Mouse (Mus musculus) right cerebral cortex, adult 18-20 months (tissue): Measurements from ENCODE around the gene Fam129a.

ENCODE experiments used
- DNase-seq: peaks from one replicate; pipeline ENCODE4 v3.0.0; 2022; ENCODE audit warnings: mixed read lengths

Fam129a gene

DNA sequence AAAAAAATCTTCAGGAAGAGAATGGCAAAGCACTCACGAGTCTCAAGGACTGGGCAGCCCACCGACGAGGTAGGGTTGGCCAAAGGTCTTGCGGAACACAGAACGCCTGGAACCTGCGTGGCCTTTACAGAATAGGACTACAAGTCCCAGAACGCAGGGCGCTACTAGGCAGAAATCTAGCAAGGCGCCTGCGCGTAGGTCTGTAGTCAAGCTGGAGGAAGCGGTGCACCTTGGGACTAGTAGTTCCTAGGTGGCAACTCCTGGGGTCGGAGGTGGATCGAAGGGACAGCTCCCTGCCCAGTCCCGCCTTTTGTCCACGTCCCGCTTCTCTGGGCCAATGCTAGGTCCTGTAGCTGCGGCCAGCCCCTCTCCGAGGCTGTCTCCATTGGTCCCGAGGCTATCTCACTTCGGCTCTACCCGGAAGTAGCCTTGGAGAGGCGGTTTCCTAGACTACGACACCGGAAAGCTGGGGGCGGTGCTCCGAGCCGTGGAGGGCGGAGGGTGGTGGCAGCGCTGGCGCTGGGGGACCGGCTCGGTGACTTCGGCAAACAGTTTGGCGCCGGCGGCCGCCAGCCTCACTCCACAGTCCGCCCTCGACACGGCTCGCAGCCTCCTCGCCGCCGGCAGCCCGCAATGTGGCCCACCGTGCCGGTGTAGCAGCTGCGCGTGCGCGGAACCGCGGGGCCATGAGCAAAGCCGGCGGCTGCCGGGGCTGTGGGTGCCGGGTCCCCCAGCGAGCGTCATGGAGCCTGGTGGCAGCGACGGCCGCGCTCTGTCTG lies 184.1 kb downstream of the Fam129a start, which contains the start of gene Edem3:
Gene Edem3, plus strand, starts transcription at position 491 of the 779 bp plus-strand sequence.
- DNase-seq: peak; percentile 100

DNA sequence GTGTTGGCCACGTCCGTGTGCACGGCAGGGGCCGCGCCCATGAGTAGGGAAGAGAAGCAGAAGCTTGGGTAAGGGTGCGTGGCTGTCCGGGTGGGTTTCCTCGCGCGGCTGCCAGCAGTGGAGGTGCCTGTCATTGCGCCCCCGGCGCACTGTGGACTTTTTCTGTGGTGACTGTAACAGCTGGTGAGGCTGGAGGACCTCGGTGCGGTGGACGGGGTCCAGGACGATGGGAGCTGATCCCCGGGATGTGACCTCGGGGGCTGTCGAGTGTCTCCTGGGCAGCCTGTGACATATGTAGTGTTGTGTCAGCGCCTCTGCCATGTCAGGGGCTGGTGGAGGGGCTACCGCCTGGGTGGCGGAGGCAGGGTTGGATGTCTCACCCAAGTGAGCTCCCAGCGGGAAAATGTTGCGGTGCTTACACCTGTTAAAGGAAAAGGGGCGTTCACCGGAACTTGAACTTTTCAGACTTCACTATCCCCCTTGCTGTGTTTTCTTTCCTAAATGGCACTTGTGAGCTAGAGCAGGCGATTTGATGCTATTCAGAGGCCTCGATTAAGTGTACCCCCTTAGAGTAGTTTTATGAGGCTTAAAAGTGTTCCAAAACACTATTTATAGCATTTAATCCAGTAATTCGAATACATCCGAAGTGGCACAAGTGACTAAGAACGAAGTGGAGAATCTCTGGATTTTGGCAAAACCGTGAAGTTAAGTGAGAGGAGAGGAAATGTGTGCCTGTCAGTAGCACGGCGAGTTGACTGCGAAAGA lies 184.9 kb downstream of the Fam129a start:
- DNase-seq: no peak

DNA sequence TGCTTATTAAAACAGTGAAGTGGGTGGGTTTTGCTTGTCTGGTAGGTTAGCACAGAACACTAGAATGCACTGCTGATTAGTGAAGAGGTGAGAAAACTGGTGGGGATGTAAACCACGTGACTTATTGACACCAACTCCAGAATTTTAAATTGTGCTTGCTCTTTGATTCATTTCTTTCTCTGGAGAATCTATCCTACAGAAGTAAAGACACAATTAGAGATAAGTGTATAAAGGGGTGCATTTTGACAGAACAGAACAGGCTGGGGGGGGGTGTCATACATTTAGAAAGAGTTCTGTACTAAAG lies 185.4 kb downstream of the Fam129a start:
- DNase-seq: no peak

DNA sequence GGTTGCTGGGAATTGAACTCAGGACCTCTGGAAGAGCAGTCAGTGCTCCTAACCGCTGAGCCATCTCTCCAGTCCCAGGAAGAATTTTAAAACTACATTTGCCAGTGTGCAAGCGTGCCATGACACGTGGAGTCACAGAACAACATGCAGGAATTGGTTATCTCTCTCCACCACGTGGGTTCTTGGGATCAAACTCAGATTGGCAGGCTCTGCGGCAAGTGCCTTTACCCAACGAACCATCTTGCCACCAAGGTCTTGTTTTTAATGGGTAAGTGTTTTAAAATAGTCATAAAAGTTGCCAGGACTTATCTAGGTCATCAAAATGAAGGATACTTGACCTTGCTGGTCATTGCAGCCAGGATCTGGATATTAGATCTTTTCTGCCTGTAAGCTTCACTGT lies 187.3 kb downstream of the Fam129a start:
- no peak for DNase-seq

DNA sequence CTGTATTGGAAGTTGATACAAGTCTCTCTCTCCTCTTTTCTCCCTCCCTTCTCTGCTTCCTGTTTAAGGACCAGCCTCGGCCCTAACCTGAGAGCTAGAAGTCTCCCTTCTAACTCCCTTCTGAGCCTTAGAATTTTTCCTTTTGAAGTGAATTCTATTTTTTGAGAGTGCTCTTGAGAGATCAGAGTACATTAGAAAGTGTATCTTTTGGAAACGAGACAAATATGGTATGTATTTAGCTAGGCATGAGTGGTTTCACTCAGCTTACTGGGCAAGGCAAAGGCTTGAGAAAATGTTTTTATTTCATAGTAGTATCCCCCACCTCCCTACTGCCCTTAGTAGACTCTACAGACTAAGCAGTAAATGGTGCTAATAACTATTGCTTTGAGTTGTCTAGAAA lies 188.0 kb downstream of the Fam129a start:
- DNase-seq: no peak

DNA sequence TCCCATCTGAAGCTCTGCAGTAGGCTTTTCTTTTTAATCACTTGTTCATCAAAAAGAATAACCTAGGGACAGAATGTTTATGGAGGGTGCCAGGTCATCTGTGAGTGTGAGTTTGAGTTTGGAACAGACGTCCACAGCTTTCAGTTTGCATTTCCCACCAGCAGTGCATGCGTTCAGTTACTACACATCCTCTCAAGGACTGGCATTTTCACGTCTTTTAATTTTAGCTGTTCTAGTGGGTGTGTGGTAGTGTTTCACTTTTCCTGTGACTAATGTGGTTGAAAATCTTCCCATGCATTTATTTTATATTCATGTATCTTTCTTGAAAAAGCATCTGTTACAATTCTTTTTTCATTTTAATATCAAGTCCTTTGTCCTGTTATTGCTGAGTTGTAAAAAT lies 193.2 kb downstream of the Fam129a start:
- peak; percentile 22 for DNase-seq

DNA sequence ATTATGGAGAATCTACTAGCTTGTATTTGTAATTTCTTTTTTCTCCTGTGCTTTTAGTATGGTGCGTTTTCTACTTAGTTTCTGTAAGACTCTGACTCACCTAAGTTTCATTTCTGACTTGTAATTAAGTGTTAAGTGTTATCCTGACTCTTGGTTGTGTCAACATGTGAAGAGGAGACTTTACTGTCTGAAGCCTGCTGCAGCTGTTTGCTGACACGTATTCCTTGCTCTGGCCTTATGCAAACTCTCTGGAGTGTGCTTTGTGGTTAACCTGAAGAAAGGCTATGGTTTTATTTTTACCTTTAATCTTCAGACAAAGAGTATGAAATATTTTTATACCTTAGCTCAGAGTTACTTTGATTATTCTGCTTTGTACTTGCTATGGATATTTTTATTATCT lies 195.2 kb downstream of the Fam129a start:
- no peak for DNase-seq

DNA sequence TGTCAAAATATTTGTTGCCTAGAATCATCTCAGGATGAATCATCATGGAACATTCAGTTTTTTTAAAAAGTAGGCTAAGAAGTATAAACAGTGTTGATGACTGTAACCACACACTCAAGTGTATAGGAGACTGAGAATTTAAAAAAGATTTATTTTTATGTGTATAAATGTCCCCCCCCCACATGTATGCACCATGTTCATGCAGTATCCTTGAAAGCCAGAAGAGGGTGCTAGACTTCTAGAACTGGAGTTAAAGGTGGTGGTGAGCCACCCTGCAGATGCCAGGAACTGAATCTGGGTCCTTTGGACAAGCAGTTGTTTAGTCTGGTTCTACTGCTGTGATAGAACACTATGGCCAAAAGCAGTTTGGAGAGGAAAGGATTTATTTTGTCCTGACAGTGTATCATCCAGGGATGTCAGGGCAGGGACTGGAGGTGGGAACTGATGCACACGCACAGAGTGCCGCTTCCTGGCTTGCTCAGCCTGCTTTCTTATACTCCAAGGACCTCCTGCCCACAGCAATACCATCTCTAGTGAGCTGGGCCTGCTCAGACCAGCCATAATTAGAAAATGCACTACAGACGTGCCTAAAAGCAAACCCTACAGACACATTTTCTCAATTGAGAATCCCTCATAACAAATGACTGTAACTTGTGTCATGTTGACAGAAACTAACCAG lies 196.1 kb downstream of the Fam129a start:
- DNase-seq: no peak

DNA sequence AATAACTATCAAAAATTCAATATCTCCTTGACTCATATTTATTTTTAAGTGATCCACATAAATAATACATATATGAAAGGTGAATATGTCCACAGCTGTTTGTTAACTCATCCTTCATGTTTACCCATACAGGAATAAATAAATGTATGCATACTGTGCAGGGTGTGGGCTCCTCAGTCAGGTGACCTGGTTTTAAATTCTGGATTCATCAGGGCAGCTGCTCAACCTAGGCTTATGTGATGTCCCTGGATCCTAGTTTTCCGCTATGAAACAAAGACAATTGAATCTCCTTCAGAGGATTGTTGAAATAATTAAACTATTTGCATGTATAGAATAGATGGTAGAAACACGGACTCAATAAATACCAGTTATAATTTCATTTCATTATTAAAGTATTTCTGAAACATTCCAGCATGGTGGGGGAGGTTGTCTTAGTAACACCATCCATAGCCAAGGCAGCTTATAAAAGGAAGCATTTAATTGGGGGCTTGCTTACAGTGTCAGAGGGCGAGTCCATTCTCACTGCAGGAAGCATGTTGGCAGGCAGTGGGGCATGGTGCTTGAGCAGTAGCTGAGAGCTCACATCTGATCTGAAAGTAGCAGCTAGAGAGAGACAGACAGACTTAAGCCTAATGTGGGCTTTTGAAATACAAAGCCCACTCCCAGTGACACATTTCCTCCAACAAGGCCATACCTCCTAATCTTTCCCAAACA lies 198.4 kb downstream of the Fam129a start:
- DNase-seq: no peak
